Mouse (Mus musculus) midbrain, embryonic 10.5 days (tissue): ENCODE measurements around the gene Eif5a. TPM values are rescaled to one million over a fixed set of nuclear protein-coding genes. Genes with fewer than 3 reads are reported as not detected.

Experiments
- DNase-seq: peaks from one replicate; pipeline ENCODE4 v3.0.0-alpha.2; 2017; ENCODE audit warnings: low spot score
- H3K27ac ChIP-seq: fragments of 300-500 bp; sonication (generic); replicated peaks from 2 replicates; pipeline ENCODE4 v1.5.1; 2016; ENCODE audit warnings: mild to moderate bottlenecking
- H3K27me3 ChIP-seq: fragments of 300-500 bp; sonication (generic); 2 replicates; pipeline ENCODE4 v1.6.1; 2016; ENCODE audit warnings: low read depth, mild to moderate bottlenecking; ENCODE audit not compliant: poor library complexity, severe bottlenecking
- H3K36me3 ChIP-seq: fragments of 300-500 bp; sonication (generic); 2 replicates; pipeline ENCODE4 v1.6.1; 2016; ENCODE audit warnings: mild to moderate bottlenecking, moderate library complexity
- H3K4me1 ChIP-seq: fragments of 300-500 bp; sonication (generic); 2 replicates; pipeline ENCODE4 v1.6.1; 2016
- H3K4me3 ChIP-seq: fragments of 300-500 bp; sonication (generic); 2 replicates; pipeline ENCODE4 v1.5.1; 2016; ENCODE audit warnings: mild to moderate bottlenecking, moderate library complexity
- H3K9me3 ChIP-seq: fragments of 300-500 bp; sonication (generic); replicated peaks from 2 replicates; pipeline ENCODE4 v1.6.1; 2016; ENCODE audit warnings: mild to moderate bottlenecking
- WGBS: fragments of 180-500 bp; shearing (Covaris S2); methylation state at CpG from one replicate; pipeline ENCODE4 v1.1.7; 2016; 5-methylcytosine and 5-hydroxymethylcytosine counted together
- microRNA-seq: library from miRNA; unstranded; fragments of <30 nt; microRNA quantifications from one replicate; pipeline ENCODE4, GENCODE M21; 2017
- polyA plus RNA-seq: library from polyadenylated mRNA; unstranded; fragments of >200 nt; fragmentation: Nextera tagmentation; extraction: Ambion mirVana; gene quantifications from 2 replicates; pipeline ENCODE4 v1.2.1, GENCODE M21; 2016

The Eif5a gene
- polyA plus RNA-seq, 1 experiment from 2014 or later = 2,701 TPM

DNA sequence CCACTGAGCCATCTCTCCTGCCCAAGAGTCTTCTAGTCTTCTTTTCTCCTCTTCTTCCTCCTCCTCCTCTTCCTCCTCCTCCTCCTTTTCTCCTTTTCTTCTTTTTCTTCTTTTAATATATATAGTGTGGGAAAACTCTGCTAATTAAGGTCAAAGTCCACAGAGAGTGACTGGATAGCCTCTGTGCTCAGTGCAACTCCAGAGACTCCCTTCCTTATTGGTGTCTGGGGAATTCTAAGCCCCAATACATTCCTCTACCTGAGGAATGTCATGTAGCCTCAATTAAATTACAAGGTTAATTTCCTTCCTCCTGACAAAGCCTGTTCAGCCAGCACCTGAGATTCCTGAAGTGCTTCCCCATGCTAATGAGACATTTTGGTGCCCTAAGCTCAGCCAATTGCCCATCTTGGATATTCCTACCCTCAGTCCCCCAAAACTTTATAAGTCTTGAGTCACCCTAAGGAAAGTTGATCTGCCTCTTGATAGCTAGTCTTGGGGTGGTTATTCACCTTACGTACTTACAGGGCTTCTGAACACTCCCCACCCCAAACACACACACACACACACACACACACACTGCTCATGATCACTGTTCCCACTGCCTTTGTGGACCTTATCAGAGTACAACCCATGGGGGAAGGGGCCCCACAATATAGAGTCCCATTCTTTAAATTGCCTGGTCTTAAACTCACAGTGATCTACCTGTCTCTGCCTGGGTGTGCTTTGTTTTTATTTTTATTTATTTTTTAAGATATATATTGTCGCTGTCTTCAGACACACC is 51.3 kb downstream of the Eif5a start:
- peaks cover 6% of the 10 kb centered on the region; the same call in 1 of the 2 replicates for H3K4me1 ChIP-seq
- no peak overlapping the region for H3K4me3 ChIP-seq
- no peak overlapping the region for H3K27ac ChIP-seq
- no peaks in the 10 kb centered on the region for H3K27me3 ChIP-seq
- H3K36me3 ChIP-seq = no peaks in the 10 kb centered on the region
- no peak for DNase-seq
- no peaks in the 10 kb centered on the region for H3K9me3 ChIP-seq
- WGBS = 100% methylated on average over 2 of the region's 2 CpGs

DNA sequence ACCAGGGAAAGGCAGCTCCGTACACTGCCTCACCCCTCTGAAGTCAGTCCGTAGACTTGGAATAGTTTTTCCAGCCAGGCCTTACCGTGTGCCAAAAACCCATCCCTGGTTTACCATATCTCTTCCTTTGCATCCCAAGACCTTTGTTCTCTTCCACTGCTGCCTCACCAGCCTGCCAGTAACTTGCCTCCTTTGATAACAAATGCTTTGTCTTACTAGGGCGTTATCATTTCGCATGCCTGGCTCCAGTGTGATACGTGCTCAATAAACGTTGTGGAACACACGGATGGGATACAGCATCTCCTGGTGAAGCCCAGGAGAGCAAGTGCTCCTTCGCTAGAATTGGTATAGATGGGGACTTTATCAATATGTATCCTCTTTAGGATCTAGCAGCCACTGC is 54.4 kb downstream of the Eif5a start:
- 76% methylated on average over 9 of the region's 9 CpGs for WGBS
- Histone ChIP-seq H3K9me3 (no peaks in the 10 kb centered on the region), H3K4me3 (no peak overlapping the region), H3K36me3 (no peaks in the 10 kb centered on the region), H3K27ac (no peak overlapping the region), H3K4me1 (peaks cover 14% of the 10 kb centered on the region), H3K27me3 (no peaks in the 10 kb centered on the region)
- DNase-seq = no peak

Small RNA genes lying within 50 kb of the gene (microRNA-seq; reads per million reads assigned to microRNA genes)
- not detected for gene Mir6924

Other genes with a start within 250 kb of the Eif5a start
- gene Eif4a1, start 249.5 kb downstream of the Eif5a start, polyA plus RNA-seq = 710 and 716 TPM in 2 replicates
- 112 and 114 TPM in 2 replicates for gene Senp3, start 239.9 kb downstream of the Eif5a start, polyA plus RNA-seq
- gene Tnfsf13, start 236.2 kb downstream of the Eif5a start, polyA plus RNA-seq = 0.11 and 0.30 TPM in 2 replicates
- 1.2 and 1.4 TPM in 2 replicates for gene Tnfsf12, start 226.1 kb downstream of the Eif5a start, polyA plus RNA-seq
- 1.0 and 1.3 TPM in 2 replicates for gene Tnfsfm13, start 225.9 kb downstream of the Eif5a start, polyA plus RNA-seq
- 25.6 and 32.2 TPM in 2 replicates for gene Polr2a, start 163.3 kb downstream of the Eif5a start, polyA plus RNA-seq
- gene Slc35g3, start 160.0 kb downstream of the Eif5a start, polyA plus RNA-seq = 0.09 TPM in 1 of 2 replicates, not detected in the other
- gene Zbtb4, start 156.0 kb downstream of the Eif5a start, polyA plus RNA-seq = 0.64 and 0.91 TPM in 2 replicates
- 1.1 TPM in 2 replicates for gene Chrnb1, start 126.0 kb downstream of the Eif5a start, polyA plus RNA-seq
- 1.0 and 1.4 TPM in 2 replicates for gene Fgf11, start 120.1 kb downstream of the Eif5a start, polyA plus RNA-seq
- 0.90 and 0.99 TPM in 2 replicates for gene Tmem102, start 116.3 kb downstream of the Eif5a start, polyA plus RNA-seq
- not detected in 2 replicates for gene Gm39566, start 106.7 kb downstream of the Eif5a start, polyA plus RNA-seq
- gene Spem2, start 103.5 kb downstream of the Eif5a start, polyA plus RNA-seq = not detected in 2 replicates
- gene Spem1, start 99.8 kb downstream of the Eif5a start, polyA plus RNA-seq = 0.12 and 0.19 TPM in 2 replicates
- 6.1 and 8.6 TPM in 2 replicates for gene Nlgn2, start 84.2 kb downstream of the Eif5a start, polyA plus RNA-seq
- 345 and 346 TPM in 2 replicates for gene Tmem256, start 83.4 kb downstream of the Eif5a start, polyA plus RNA-seq
- gene Plscr3, start 75.6 kb downstream of the Eif5a start, polyA plus RNA-seq = 70.4 and 81.8 TPM in 2 replicates
- 0.41 and 0.44 TPM in 2 replicates for gene Tnk1, start 63.2 kb downstream of the Eif5a start, polyA plus RNA-seq
- gene Tmem95, start 43.9 kb downstream of the Eif5a start, polyA plus RNA-seq = not detected in 2 replicates
- gene Kctd11, start 40.6 kb downstream of the Eif5a start, polyA plus RNA-seq = 6.4 and 7.0 TPM in 2 replicates
- gene Acap1, start 26.4 kb downstream of the Eif5a start, polyA plus RNA-seq = 1.0 and 1.2 TPM in 2 replicates
- 14.8 and 20.5 TPM in 2 replicates for gene 2810408A11Rik, start 21.0 kb downstream of the Eif5a start, polyA plus RNA-seq
- 12.8 and 14.3 TPM in 2 replicates for gene Neurl4, start 20.9 kb downstream of the Eif5a start, polyA plus RNA-seq
- 98.4 and 111 TPM in 2 replicates for gene Gps2, start 8.1 kb downstream of the Eif5a start, polyA plus RNA-seq
- 2.4 and 2.8 TPM in 2 replicates for gene Ybx2, start 13.8 kb upstream of the Eif5a start, polyA plus RNA-seq
- gene Slc2a4, start 26.2 kb upstream of the Eif5a start, polyA plus RNA-seq = 12.6 and 12.8 TPM in 2 replicates
- 7.1 and 7.6 TPM in 2 replicates for gene Cldn7, start 42.8 kb upstream of the Eif5a start, polyA plus RNA-seq
- gene Ctdnep1, start 59.2 kb upstream of the Eif5a start, polyA plus RNA-seq = 20.5 and 26.3 TPM in 2 replicates
- gene Elp5, start 60.6 kb upstream of the Eif5a start, polyA plus RNA-seq = 151 and 155 TPM in 2 replicates
- 409 and 454 TPM in 2 replicates for gene Gabarap, start 69.2 kb upstream of the Eif5a start, polyA plus RNA-seq
- gene Phf23, start 73.8 kb upstream of the Eif5a start, polyA plus RNA-seq = 95.1 and 96.3 TPM in 2 replicates
- 52.1 and 54.1 TPM in 2 replicates for gene Dvl2, start 78.6 kb upstream of the Eif5a start, polyA plus RNA-seq
- gene Acadvl, start 93.5 kb upstream of the Eif5a start, polyA plus RNA-seq = 42.2 and 48.6 TPM in 2 replicates
- gene Dlg4, start 95.0 kb upstream of the Eif5a start, polyA plus RNA-seq = 16.6 and 23.8 TPM in 2 replicates
- gene Asgr1, start 132.1 kb upstream of the Eif5a start, polyA plus RNA-seq = 0.58 and 0.73 TPM in 2 replicates
- gene Asgr2, start 170.7 kb upstream of the Eif5a start, polyA plus RNA-seq = not detected in 2 replicates
- 0.12 TPM in 1 of 2 replicates, not detected in the other for gene Mgl2, start 208.4 kb upstream of the Eif5a start, polyA plus RNA-seq
- gene Clec10a, start 234.2 kb upstream of the Eif5a start, polyA plus RNA-seq = 0.35 and 0.61 TPM in 2 replicates